Mouse (Mus musculus) heart, embryonic 15.5 days (tissue): Measurements from ENCODE around the gene Ppm1m. TPM values are rescaled to one million over a fixed set of nuclear protein-coding genes. Genes with fewer than 3 reads are reported as not detected.

Experiments
- ATAC-seq: fragments of 200-750 bp; cut with Nextera tagmentation; replicated peaks from 2 replicates; pipeline ENCODE4 v1.8.0; 2017; ENCODE audit warnings: low read depth, moderate TSS enrichment; ENCODE audit not compliant: insufficient number of reproducible peaks, insufficient read depth, low FRiP score
- H3K27ac ChIP-seq: fragments of 300-500 bp; sonication (generic); 2 replicates; pipeline ENCODE4 v1.5.1; 2015; ENCODE audit warnings: mild to moderate bottlenecking, inconsistent platforms
- H3K27me3 ChIP-seq: fragments of 300-500 bp; sonication (generic); 2 replicates; pipeline ENCODE4 v1.6.1; 2015; ENCODE audit warnings: inconsistent platforms
- H3K36me3 ChIP-seq: fragments of 300-500 bp; sonication (generic); 2 replicates; pipeline ENCODE4 v1.6.1; 2015; ENCODE audit warnings: mild to moderate bottlenecking, inconsistent platforms
- H3K4me1 ChIP-seq: fragments of 300-500 bp; sonication (generic); replicated peaks from 2 replicates; pipeline ENCODE4 v1.6.1; 2015; ENCODE audit warnings: inconsistent platforms
- H3K4me2 ChIP-seq: fragments of 300-500 bp; sonication (generic); 2 replicates; pipeline ENCODE4 v1.6.1; 2015; ENCODE audit warnings: inconsistent platforms, mild to moderate bottlenecking, moderate library complexity
- H3K4me3 ChIP-seq: fragments of 300-500 bp; sonication (generic); 2 replicates; pipeline ENCODE4 v1.5.1; 2015; ENCODE audit warnings: mild to moderate bottlenecking, inconsistent platforms
- H3K9ac ChIP-seq: fragments of 300-500 bp; sonication (generic); 2 replicates; pipeline ENCODE4 v1.6.1; 2015; ENCODE audit warnings: mild to moderate bottlenecking, inconsistent platforms
- H3K9me3 ChIP-seq: fragments of 300-500 bp; sonication (generic); replicated peaks from 2 replicates; pipeline ENCODE4 v1.6.1; 2016; ENCODE audit warnings: inconsistent platforms
- WGBS: fragments of 180-500 bp; shearing (Covaris S2); methylation state at CpG from one replicate; pipeline ENCODE4 v1.1.7; 2015; ENCODE audit warnings: mixed read lengths; 5-methylcytosine and 5-hydroxymethylcytosine counted together
- polyA plus RNA-seq: library from polyadenylated mRNA; unstranded; fragments of >200 nt; fragmentation: Nextera tagmentation; extraction: Ambion mirVana; gene quantifications from 2 replicates; pipeline ENCODE4 v1.2.1, GENCODE M21; 2015

Gene Ppm1m
- polyA plus RNA-seq, 1 experiment from 2014 or later: 23.1 TPM

GRCm38 (mm10) chr9:106182146-106182545 is 17.4 kb downstream of the Ppm1m start:
- H3K4me1 ChIP-seq: no peaks in the 10 kb centered on the region
- WGBS: 90% methylated on average over 4 of the region's 4 CpGs

GRCm38 (mm10) chr9:106179964-106180363 is 19.6 kb downstream of the Ppm1m start:
- Histone ChIP-seq H3K27ac (no peak overlapping the region), H3K9me3 (no peaks in the 10 kb centered on the region), H3K9ac (no peak overlapping the region), H3K27me3 (no peaks in the 10 kb centered on the region), H3K4me1 (peaks cover 13% of the 10 kb centered on the region), H3K36me3 (peaks cover 83% of the 10 kb centered on the region), H3K4me3 (no peak overlapping the region), H3K4me2 (no peak overlapping the region)
- no peak for ATAC-seq
- WGBS: 94% methylated on average over 3 of the region's 3 CpGs

More at GRCm38 (mm10) chr9:106182146-106182545, 17.4 kb downstream of the Ppm1m start:
- Histone ChIP-seq H3K4me3 (no peak overlapping the region), H3K9me3 (no peaks in the 10 kb centered on the region), H3K27me3 (no peaks in the 10 kb centered on the region), H3K27ac (no peak overlapping the region), H3K4me2 (no peak overlapping the region), H3K36me3 (peaks cover 95% of the 10 kb centered on the region), H3K9ac (no peak overlapping the region)
- ATAC-seq: no peak

GRCm38 (mm10) chr9:106179454-106179853 is 20.1 kb downstream of the Ppm1m start:
- Histone ChIP-seq H3K4me1 (peaks cover 18% of the 10 kb centered on the region), H3K4me3 (no peak overlapping the region), H3K36me3 (peaks cover 78% of the 10 kb centered on the region), H3K9ac (no peak overlapping the region), H3K27me3 (no peaks in the 10 kb centered on the region), H3K27ac (no peak overlapping the region), H3K4me2 (no peak overlapping the region), H3K9me3 (no peaks in the 10 kb centered on the region)
- ATAC-seq: no peak
- WGBS: 77% methylated on average over 2 of the region's 2 CpGs

DNA sequence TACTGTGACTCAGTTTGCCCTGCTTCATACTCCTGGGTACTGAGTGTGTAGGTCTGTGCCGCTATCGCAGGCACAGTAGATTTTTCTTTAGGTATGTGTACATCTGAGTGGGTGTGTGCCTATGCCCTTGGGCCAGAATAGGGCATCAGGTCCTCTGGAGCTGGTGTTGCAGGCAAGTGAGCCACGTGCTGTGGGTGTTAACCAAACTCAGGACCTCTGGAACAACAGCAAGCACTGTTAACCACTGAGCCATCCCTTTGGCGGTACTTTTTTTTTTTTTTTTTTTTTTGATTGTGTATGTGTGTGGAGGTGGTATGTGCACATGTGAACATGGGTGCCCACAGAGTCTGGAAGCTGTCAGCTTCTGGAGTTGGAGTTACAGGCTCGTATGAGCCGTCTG is 21.7 kb downstream of the Ppm1m start:
- WGBS: 81% methylated on average over 6 of the region's 6 CpGs
- peaks cover 31% of the 10 kb centered on the region for H3K4me1 ChIP-seq
- no peak for ATAC-seq

DNA sequence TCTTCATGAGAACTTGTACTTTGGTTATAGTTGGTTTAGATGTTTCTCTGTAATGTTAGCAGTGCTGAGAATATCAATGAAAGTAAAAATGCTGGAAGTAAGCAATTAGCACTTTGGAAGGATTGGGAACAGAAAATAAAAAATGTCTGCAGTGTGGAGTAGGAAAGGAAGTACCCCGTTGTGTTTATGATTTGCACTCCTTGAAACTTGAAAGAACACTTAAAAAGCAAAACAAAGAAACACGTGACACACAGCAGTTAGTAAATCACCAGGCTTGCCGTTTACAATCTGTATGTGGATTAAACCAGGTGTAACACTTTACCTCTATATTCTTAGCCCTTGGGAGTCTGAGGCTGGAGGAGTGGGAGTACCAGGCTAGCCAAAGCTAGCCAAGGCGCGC is 22.8 kb downstream of the Ppm1m start:
- H3K9me3 ChIP-seq: no peaks in the 10 kb centered on the region
- 79% methylated on average over 5 of the region's 5 CpGs for WGBS
- H3K36me3 ChIP-seq: peaks cover 51% of the 10 kb centered on the region
- no peak for ATAC-seq
- no peak overlapping the region for H3K4me3 ChIP-seq
- H3K27ac ChIP-seq: no peak overlapping the region
- no peak overlapping the region for H3K4me2 ChIP-seq
- H3K27me3 ChIP-seq: no peaks in the 10 kb centered on the region
- peaks cover 32% of the 10 kb centered on the region for H3K4me1 ChIP-seq
- H3K9ac ChIP-seq: no peak overlapping the region

More for the DNA sequence above, 21.7 kb downstream of the Ppm1m start:
- H3K27me3 ChIP-seq: no peaks in the 10 kb centered on the region
- no peak overlapping the region for H3K4me2 ChIP-seq
- no peak overlapping the region for H3K4me3 ChIP-seq
- H3K36me3 ChIP-seq: peaks cover 61% of the 10 kb centered on the region
- no peak overlapping the region for H3K9ac ChIP-seq
- H3K9me3 ChIP-seq: no peaks in the 10 kb centered on the region
- no peak overlapping the region for H3K27ac ChIP-seq

GRCm38 (mm10) chr9:106175552-106176200 is 23.9 kb downstream of the Ppm1m start:
- no peak for ATAC-seq
- 51% methylated on average over 3 of the region's 3 CpGs for WGBS
- Histone ChIP-seq H3K4me3 (no peak overlapping the region), H3K9ac (no peak overlapping the region), H3K9me3 (no peaks in the 10 kb centered on the region), H3K27ac (no peak overlapping the region), H3K4me1 (peaks cover 32% of the 10 kb centered on the region), H3K4me2 (peak overlapping the region; percentile 13; the same call in 1 of the 2 replicates), H3K27me3 (no peaks in the 10 kb centered on the region), H3K36me3 (peaks cover 40% of the 10 kb centered on the region)

GRCm38 (mm10) chr9:106173363-106173762 is 26.2 kb downstream of the Ppm1m start:
- H3K4me2 ChIP-seq: peak overlapping the region; percentile 95
- H3K4me1 ChIP-seq: peaks cover 39% of the 10 kb centered on the region
- H3K36me3 ChIP-seq: peaks cover 20% of the 10 kb centered on the region; the same call in 1 of the 2 replicates
- 51% methylated on average over 2 of the region's 2 CpGs for WGBS
- peak overlapping the region; percentile 91 for H3K4me3 ChIP-seq
- ATAC-seq: no peak
- H3K27ac ChIP-seq: no peak overlapping the region
- no peak overlapping the region for H3K9ac ChIP-seq
- no peaks in the 10 kb centered on the region for H3K27me3 ChIP-seq
- no peaks in the 10 kb centered on the region for H3K9me3 ChIP-seq

GRCm38 (mm10) chr9:106172527-106172926 is 27.0 kb downstream of the Ppm1m start:
- H3K27ac ChIP-seq: no peak overlapping the region
- peak overlapping the region; percentile 91 for H3K9ac ChIP-seq
- ATAC-seq: no peak
- peak overlapping the region; percentile 91 for H3K4me3 ChIP-seq
- peaks cover 12% of the 10 kb centered on the region; the same call in 1 of the 2 replicates for H3K36me3 ChIP-seq
- no peaks in the 10 kb centered on the region for H3K9me3 ChIP-seq
- H3K27me3 ChIP-seq: no peaks in the 10 kb centered on the region
- H3K4me2 ChIP-seq: peak overlapping the region; percentile 95
- H3K4me1 ChIP-seq: peaks cover 39% of the 10 kb centered on the region
- WGBS: 5% methylated on average over 3 of the region's 3 CpGs

- peak overlapping the region; percentile 91 for H3K4me3 ChIP-seq
- H3K27ac ChIP-seq: peak overlapping the region; percentile 98
- peaks cover 39% of the 10 kb centered on the region for H3K4me1 ChIP-seq
- under 1% methylated on average over 30 of the region's 30 CpGs for WGBS
- no peaks in the 10 kb centered on the region for H3K27me3 ChIP-seq
- H3K4me2 ChIP-seq: peak overlapping the region; percentile 95
- ATAC-seq: peak; percentile 61
- peaks cover 6% of the 10 kb centered on the region; the same call in 1 of the 2 replicates for H3K36me3 ChIP-seq
- peak overlapping the region; percentile 91 for H3K9ac ChIP-seq
- no peaks in the 10 kb centered on the region for H3K9me3 ChIP-seq
Observed at GRCm38 (mm10) chr9:106171346-106172158, 28.0 kb downstream of the Ppm1m start.

DNA sequence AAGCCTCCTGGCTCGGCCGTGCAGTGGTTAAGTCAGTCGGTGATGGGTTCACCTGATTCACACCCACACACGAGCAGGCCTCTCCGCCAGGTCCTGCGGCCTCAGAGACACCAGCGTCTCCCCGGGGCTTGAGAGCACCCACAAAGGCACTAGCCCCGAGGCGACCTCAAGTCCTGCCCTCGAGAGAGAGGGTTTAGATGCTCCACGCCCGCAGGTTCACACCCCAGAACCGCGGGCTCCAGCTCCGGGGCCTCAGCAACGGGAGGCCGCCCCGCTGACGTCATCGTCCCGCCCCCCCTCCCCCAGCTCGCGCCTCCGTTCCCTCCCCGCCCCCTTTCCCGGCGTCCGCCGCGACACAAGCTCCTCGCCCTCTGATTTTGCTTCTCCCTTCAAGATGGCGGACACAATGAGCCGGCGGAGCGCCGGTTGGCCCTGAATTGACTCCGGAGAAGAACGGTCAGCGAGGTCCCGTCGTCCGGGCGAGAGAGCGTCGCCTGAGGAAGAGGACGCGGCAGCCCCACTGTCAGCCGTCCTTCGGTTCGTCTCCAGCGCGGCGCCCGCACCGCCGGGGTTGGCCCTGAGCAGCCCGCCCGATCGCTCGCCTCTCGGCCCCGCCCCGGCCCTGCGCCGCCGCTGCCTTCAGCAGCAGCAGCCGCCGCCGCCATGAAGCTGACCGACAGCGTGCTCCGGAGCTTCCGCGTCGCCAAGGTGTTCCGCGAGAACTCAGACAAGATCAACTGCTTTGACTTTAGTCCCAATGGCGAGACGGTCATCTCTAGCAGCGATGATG is 28.8 kb downstream of the Ppm1m start, which contains the start of gene Wdr82:
TSS of gene Wdr82 (plus strand) at position 373 of the 790 bp plus-strand sequence.
- Histone ChIP-seq H3K27ac (peak within 1 kb of the TSS; percentile 98), H3K4me3 (peak within 1 kb of the TSS; percentile 91), H3K27me3 (no peaks in the 10 kb centered on the region), H3K9ac (peak within 1 kb of the TSS; percentile 91), H3K9me3 (no peaks in the 10 kb centered on the region), H3K4me2 (peak within 1 kb of the TSS; percentile 95), H3K4me1 (peaks cover 33% of the 10 kb centered on the region), H3K36me3 (no peaks in the 10 kb centered on the region)
- WGBS: under 1% methylated on average over 81 of the region's 81 CpGs
- ATAC-seq: peak; percentile 91

- Histone ChIP-seq H3K4me1 (peaks cover 25% of the 10 kb centered on the region), H3K27ac (no peak overlapping the region), H3K9ac (peak overlapping the region; percentile 91; the same call in 1 of the 2 replicates), H3K36me3 (no peaks in the 10 kb centered on the region), H3K4me3 (peak overlapping the region; percentile 91), H3K4me2 (peak overlapping the region; percentile 95), H3K9me3 (no peaks in the 10 kb centered on the region), H3K27me3 (no peaks in the 10 kb centered on the region)
- WGBS: 33% methylated on average over 6 of the region's 6 CpGs
- ATAC-seq: no peak
Observed at GRCm38 (mm10) chr9:106169917-106170316, 29.6 kb downstream of the Ppm1m start.
